Mouse (Mus musculus): ENCODE measurements around the gene March1. TPM values are rescaled to one million over a fixed set of nuclear protein-coding genes. Genes with fewer than 3 reads are reported as not detected.

Gene March1
- polyA plus RNA-seq, 1 experiment: 4.4 TPM

DNA sequence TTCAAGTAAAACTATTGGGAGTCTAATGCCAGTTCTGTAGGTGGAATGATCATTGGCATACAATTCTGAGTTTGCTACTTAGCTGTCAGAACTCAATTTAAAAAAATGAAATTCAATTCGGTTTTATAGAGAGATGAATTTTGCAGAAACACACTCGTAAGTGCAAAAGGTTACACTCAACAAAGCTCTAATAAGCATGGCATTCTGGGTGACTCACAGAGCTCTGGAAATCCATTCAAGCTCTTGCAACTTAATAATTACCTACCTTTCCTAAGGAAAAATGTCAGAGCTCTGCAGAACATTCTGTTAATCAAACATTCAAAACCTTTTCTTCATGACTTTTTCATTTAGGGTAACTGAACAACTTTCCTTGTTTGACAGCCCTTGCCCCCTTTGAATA is 591.9 kb downstream of the March1 start:
- Histone ChIP-seq H3K27me3 (ENCODE audit: control insufficient read depth, insufficient read depth, low read length) (no peaks in the 10 kb centered on the region), H3K27ac (ENCODE audit: insufficient read depth, low read length) (no peak overlapping the region), H3K4me3 (replicated peaks; ENCODE audit: insufficient read depth, low read depth, low read length) (no peak overlapping the region), H3K4me1 (ENCODE audit: control insufficient read depth, insufficient read depth, low read length) (no peaks in the 10 kb centered on the region)
- DNase-seq: no peak
- TF ChIP-seq CTCF (IDR thresholded peaks at IDR 0.05; ENCODE audit: borderline replicate concordance, insufficient read depth, low read depth, low read length): no peak
- no peak for TF ChIP-seq POLR2A (IDR thresholded peaks at IDR 0.05; ENCODE audit: borderline replicate concordance, insufficient read depth, low read length)
- 76% methylated on average over 2 of the region's 2 CpGs for WGBS

DNA sequence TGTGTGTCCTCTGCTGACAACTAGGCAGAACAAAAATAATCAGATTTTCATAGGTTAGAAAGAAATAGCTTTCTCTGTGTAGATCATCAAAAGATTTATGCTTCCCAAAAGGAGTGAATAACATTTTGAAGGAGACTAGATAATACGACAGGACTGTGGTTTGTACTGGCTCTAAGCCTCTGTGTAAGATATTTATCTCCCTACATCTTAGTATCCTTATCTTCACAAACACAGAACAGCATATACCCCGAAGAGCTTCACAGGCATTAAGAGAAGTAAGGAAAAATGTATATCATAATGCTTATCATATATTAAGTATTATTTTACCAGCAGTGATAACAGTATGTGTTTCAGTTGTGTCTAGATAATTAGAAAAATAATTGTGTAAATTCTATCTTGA is 592.6 kb downstream of the March1 start:
- 91% methylated on average over 2 of the region's 2 CpGs for WGBS
- Histone ChIP-seq H3K27me3 (ENCODE audit: control insufficient read depth, insufficient read depth, low read length) (no peaks in the 10 kb centered on the region), H3K4me3 (replicated peaks; ENCODE audit: insufficient read depth, low read depth, low read length) (no peak overlapping the region), H3K27ac (ENCODE audit: insufficient read depth, low read length) (no peak overlapping the region), H3K4me1 (ENCODE audit: control insufficient read depth, insufficient read depth, low read length) (no peaks in the 10 kb centered on the region)
- TF ChIP-seq POLR2A (IDR thresholded peaks at IDR 0.05; ENCODE audit: borderline replicate concordance, insufficient read depth, low read length) (no peak), CTCF (IDR thresholded peaks at IDR 0.05; ENCODE audit: borderline replicate concordance, insufficient read depth, low read depth, low read length) (no peak)
- DNase-seq: no peak

DNA sequence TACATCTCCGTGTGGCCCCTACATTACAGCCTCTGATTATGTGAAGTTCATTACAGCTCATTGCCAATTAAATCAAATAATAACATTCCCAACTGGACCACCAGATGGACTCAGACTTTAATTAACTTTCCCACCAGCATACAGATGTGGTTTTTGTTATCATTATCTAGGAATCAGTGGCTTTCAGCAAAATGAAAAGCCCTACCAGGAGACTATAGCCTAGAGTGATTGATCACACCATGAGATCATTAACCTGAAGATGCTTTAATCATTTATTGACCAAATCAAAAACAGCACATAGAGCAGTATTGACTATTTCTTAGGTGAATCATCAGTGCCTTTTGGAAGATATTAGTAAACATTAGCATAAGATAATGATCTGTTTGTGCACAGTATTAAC is 602.3 kb downstream of the March1 start:
- TF ChIP-seq POLR2A (IDR thresholded peaks at IDR 0.05; ENCODE audit: borderline replicate concordance, insufficient read depth, low read length): no peak
- TF ChIP-seq CTCF (IDR thresholded peaks at IDR 0.05; ENCODE audit: borderline replicate concordance, insufficient read depth, low read depth, low read length): no peak
- no peak for DNase-seq
- H3K4me3 ChIP-seq (replicated peaks; ENCODE audit: insufficient read depth, low read depth, low read length): no peak overlapping the region
- no peaks in the 10 kb centered on the region for H3K27me3 ChIP-seq (ENCODE audit: control insufficient read depth, insufficient read depth, low read length)
- 55% methylated on average over 1 of the region's 1 CpGs for WGBS
- H3K4me1 ChIP-seq (ENCODE audit: control insufficient read depth, insufficient read depth, low read length): no peaks in the 10 kb centered on the region
- no peak overlapping the region for H3K27ac ChIP-seq (ENCODE audit: insufficient read depth, low read length)

DNA sequence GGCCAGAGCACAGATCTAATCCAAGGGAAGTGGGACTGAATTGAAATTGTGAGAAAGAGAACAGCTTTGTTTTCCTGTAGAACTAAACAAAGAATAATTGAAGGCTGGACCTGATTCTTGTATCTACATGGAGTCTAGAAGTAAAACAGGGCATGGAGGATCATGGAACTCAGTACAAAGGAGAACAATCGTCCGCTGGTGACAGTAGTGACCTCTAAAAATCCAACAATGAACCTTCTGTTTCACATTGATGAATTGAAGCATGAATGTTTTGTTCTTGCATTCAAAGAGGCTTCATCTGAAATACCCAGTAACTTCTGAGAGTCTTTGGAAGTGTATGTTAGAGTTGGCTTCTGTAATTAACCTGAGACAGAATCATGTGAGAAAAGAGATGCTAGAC is 612.2 kb downstream of the March1 start:
- Histone ChIP-seq H3K4me1 (ENCODE audit: control insufficient read depth, insufficient read depth, low read length) (no peaks in the 10 kb centered on the region), H3K27ac (ENCODE audit: insufficient read depth, low read length) (no peak overlapping the region), H3K4me3 (replicated peaks; ENCODE audit: insufficient read depth, low read depth, low read length) (no peak overlapping the region), H3K27me3 (ENCODE audit: control insufficient read depth, insufficient read depth, low read length) (no peaks in the 10 kb centered on the region)
- 68% methylated on average over 2 of the region's 2 CpGs for WGBS
- DNase-seq: no peak
- no peak for TF ChIP-seq POLR2A (IDR thresholded peaks at IDR 0.05; ENCODE audit: borderline replicate concordance, insufficient read depth, low read length)
- no peak for TF ChIP-seq CTCF (IDR thresholded peaks at IDR 0.05; ENCODE audit: borderline replicate concordance, insufficient read depth, low read depth, low read length)

DNA sequence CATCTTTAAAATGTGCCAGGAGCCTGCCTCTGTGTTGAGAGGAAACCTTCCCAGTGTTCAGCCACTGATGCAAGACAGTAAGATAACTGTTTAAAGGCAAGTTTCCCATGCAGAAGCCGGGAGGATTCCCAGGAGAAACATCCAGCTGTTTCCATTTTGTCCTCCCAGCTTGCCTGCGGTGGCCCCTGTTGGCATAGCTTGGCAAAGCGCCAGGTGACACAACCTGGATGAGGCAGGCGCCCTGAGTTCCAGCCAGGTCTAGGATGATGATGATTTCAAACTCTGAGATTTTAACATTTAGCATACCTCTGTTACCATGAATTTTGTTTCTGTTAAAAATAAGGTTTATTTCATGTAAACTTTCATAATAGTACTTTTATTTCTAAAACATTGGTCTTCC is 651.8 kb downstream of the March1 start:
- no peak for TF ChIP-seq CTCF (IDR thresholded peaks at IDR 0.05; ENCODE audit: borderline replicate concordance, insufficient read depth, low read depth, low read length)
- no peak for TF ChIP-seq POLR2A (IDR thresholded peaks at IDR 0.05; ENCODE audit: borderline replicate concordance, insufficient read depth, low read length)
- 16% methylated on average over 4 of the region's 4 CpGs for WGBS
- Histone ChIP-seq H3K27ac (ENCODE audit: insufficient read depth, low read length) (no peak overlapping the region), H3K4me1 (ENCODE audit: control insufficient read depth, insufficient read depth, low read length) (no peaks in the 10 kb centered on the region), H3K4me3 (replicated peaks; ENCODE audit: insufficient read depth, low read depth, low read length) (no peak overlapping the region), H3K27me3 (ENCODE audit: control insufficient read depth, insufficient read depth, low read length) (no peaks in the 10 kb centered on the region)
- no peak for DNase-seq

DNA sequence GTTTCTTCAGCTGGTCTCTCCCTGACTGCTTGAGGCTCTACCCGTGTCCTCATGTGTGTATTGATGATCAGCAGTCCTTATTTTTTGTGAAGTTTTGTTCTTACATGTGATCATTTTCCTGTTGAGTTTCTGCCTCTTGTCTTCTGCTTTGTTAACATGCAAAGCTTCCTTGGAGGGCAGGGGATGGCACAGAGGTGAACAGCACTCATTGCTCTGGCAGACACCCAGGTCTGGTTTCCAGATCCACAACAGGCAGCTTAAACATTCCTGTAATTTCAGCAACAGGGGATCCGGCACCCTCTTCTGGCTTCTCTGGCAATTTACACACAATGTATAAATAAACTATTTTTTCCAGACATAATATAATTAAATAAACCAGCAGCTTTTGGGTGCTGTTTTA is 652.4 kb downstream of the March1 start:
- TF ChIP-seq CTCF (IDR thresholded peaks at IDR 0.05; ENCODE audit: borderline replicate concordance, insufficient read depth, low read depth, low read length) (no peak), POLR2A (IDR thresholded peaks at IDR 0.05; ENCODE audit: borderline replicate concordance, insufficient read depth, low read length) (no peak)
- Histone ChIP-seq H3K4me3 (replicated peaks; ENCODE audit: insufficient read depth, low read depth, low read length) (no peak overlapping the region), H3K27me3 (ENCODE audit: control insufficient read depth, insufficient read depth, low read length) (no peaks in the 10 kb centered on the region), H3K27ac (ENCODE audit: insufficient read depth, low read length) (no peak overlapping the region), H3K4me1 (ENCODE audit: control insufficient read depth, insufficient read depth, low read length) (no peaks in the 10 kb centered on the region)
- DNase-seq: no peak
- 32% methylated on average over 2 of the region's 2 CpGs for WGBS

DNA sequence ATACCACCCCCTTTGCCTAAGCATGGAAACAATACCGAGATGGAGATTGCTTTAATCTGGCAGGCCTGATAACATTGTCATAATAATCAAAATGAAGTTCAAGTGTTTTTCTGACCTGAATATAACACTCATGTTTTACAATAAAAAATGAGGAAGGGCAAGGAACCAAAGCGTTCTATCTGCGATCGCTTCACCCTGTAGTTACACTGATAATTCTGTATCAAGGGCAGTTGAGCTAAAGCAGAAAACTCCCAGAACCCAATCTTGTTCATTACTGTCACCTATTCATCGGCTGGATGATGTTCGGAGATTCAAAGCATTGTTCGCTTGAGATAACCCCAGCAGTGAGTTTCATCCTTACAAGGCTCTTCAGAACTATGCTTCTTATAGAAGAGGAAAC is 700.1 kb downstream of the March1 start:
- 96% methylated on average over 7 of the region's 7 CpGs for WGBS
- DNase-seq: no peak
- TF ChIP-seq CTCF (IDR thresholded peaks at IDR 0.05; ENCODE audit: borderline replicate concordance, insufficient read depth, low read depth, low read length) (no peak), POLR2A (IDR thresholded peaks at IDR 0.05; ENCODE audit: borderline replicate concordance, insufficient read depth, low read length) (no peak)

DNA sequence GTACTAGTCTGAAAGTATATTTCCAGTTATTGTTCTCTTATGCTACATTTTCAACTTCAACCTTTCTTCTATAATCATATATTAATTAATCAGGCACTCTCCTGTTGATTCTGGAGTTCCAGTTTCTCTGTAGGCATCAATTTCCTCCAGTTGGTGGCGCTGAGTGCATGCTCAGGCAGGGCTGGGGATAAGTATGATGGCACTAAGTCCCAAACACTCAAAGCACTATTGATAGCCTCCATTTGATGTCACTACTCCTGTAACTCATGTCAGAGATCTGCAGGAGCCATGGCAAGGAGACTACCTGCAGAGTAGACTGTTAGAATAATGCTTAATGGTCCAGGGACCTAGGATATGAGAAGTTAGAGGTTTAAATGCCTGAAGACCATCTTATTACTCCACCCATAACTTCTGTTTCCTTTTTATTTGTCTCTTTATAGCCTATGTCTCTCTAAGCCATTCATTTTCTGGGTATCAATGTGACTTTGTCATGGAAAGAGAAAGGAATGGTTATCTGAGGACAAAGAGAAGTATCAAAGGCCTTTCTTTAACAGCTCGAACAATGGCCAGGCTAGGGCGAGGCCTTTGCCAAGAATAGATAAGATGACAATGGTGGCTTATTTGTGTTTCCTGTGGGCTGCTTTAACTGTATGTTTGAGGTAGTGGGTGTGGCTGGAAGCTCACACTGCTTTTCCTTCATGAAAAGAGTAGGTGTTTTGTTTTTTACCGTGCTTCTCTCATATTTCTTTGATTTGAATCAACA is 705.5 kb downstream of the March1 start:
- Histone ChIP-seq H3K4me1 (ENCODE audit: control insufficient read depth, insufficient read depth, low read length) (no peaks in the 10 kb centered on the region), H3K27ac (ENCODE audit: insufficient read depth, low read length) (no peak overlapping the region), H3K4me3 (replicated peaks; ENCODE audit: insufficient read depth, low read depth, low read length) (no peak overlapping the region), H3K27me3 (ENCODE audit: control insufficient read depth, insufficient read depth, low read length) (no peaks in the 10 kb centered on the region)
- DNase-seq: peak in 1 of 2 experiments; percentile 3
- 50% methylated on average over 4 of the region's 4 CpGs for WGBS
- TF ChIP-seq CTCF (IDR thresholded peaks at IDR 0.05; ENCODE audit: borderline replicate concordance, insufficient read depth, low read depth, low read length): peak; percentile 31; the same call in 1 of the 2 replicates
- TF ChIP-seq POLR2A (IDR thresholded peaks at IDR 0.05; ENCODE audit: borderline replicate concordance, insufficient read depth, low read length): no peak

More for the DNA sequence above, 700.1 kb downstream of the March1 start:
- no peaks in the 10 kb centered on the region for H3K4me1 ChIP-seq (ENCODE audit: control insufficient read depth, insufficient read depth, low read length)
- H3K4me3 ChIP-seq (replicated peaks; ENCODE audit: insufficient read depth, low read depth, low read length): no peak overlapping the region
- no peak overlapping the region for H3K27ac ChIP-seq (ENCODE audit: insufficient read depth, low read length)
- no peaks in the 10 kb centered on the region for H3K27me3 ChIP-seq (ENCODE audit: control insufficient read depth, insufficient read depth, low read length)

Data from cerebellum, adult 2 months (tissue).